Mouse (Mus musculus) G1E-ER4 (cell line): ENCODE results near the gene Ccdc113. TPM values are rescaled to one million over a fixed set of nuclear protein-coding genes. Genes with fewer than 3 reads are reported as not detected.

ENCODE experiments used
- GATA1 ChIP-seq: IDR thresholded peaks from one replicate; pipeline ENCODE4 v1.8.0; 2012; ENCODE audit warnings: low read length, inconsistent platforms
- polyA plus RNA-seq: library from polyadenylated mRNA; stranded (reverse); fragments of >175 nt; gene quantifications from 2 replicates; pipeline ENCODE4 v1.2.3, GENCODE M21; 2012

Ccdc113 gene
- not detected in 2 replicates for polyA plus RNA-seq

DNA sequence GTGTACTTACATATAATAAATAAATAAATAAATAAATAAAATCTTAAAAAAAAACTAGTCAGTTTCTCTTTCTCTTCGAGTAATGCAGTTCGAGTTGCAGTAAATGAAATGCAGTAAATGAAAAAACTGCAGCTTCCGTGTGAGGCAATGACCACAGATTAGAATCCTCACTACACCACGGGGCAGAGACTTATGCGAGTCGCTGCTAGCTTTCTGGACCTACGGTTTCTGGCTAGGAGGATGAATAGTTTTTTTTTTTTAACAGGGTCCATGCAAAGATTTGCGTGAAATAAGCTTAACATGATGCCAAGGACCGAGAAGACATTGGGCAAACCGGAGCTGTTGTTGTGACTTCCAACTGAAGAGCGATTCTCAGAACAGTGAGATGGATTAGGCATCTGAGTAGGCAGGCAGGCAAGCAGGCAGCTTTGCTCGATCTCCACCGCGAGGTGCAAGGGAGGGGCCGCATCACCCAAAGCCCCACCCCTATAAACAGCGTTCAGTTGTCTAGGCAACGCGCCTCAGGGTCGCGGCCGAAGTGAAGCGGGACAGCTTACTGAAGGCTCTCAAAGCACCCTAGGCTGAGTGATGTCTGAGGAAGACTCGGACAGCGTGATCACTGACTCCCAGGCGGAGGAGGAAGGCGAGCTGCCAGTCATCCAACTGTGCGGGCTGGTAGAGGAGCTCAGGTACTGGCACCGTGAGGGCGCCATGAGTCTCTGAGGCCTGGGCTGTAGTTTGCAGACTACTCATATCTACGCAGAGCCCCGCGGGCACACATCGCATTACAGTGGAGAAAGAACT lies at the start of gene Ccdc113:
Gene Ccdc113 (plus strand): TSS at position 502 of the 804 bp plus-strand sequence.
- TF ChIP-seq GATA1, result no peak

DNA sequence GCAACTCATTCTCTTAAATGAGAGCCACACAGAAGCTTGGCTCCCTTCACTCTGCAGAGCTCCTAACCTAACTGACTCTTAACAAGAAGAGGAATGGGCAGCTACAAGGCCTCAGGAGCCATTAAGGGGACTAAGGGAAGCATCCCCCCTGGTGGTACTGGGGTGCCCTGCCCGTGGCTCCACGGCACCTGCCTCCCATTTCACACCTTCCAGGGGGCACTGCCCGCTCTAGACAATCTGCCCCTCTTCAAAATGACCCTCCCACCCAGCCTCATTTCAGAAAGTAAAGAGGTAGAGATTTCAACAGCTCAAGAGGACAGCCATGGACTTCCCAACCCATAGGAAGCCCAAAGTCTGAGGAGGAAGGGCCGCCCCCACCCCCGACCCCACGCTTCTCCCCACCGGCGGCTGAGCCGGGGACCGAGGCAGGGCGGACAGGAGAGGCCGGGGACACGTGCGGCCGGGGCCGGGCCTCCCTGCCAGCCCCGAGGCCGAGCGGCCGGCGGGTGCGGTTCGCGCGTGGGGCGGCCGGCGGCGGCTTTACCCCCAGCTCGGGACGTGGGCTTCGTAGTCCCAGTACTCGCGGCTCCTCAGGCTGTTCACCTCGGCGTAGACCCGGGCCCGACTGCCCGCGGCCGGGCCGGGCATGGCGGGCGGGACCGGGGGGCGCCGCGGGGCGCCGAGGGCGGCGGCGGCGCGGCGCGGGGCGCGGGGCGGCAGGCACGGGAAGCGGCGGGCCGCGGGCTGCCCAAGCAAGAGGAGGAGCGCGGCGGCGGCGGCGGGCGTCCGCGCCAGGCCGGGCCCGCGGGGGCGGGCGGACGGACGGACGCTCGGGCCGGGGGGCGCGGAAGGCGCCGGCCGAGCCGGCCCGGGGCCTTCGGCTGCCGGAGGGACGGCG lies 45.8 kb upstream of the Ccdc113 start:
- TF ChIP-seq GATA1, result no peak

DNA sequence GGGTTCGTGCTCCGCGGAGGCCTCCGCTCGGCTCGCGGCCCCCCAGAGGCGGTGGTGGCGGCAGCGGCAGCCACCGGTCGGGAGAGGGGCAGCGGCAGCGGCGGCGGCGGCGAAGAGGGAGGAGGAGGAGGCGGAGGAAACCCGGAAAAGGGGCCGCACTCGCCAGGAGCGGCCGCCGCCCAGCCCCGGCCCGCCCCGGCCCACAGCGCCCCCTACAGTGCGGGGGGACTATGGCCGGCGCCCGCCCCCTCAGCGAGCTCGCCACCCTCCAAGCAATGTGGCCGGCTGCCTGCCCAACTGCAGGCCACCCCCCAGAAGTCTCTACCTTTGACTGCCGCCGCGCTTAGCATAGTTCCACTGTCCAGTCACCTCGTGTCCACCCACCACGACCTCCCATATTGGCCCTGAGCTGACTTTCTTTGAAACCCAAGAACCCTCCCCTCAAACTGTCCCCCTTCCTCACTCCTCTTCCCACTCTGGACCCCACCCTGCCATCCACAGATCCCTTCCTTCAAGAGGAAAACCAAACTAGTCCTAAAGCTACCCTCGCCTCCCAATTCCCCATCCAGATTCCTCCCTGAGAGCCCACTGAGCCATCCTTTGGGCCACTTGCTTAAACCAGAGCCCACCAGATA lies 45.1 kb upstream of the Ccdc113 start:
- TF ChIP-seq GATA1, result no peak

DNA sequence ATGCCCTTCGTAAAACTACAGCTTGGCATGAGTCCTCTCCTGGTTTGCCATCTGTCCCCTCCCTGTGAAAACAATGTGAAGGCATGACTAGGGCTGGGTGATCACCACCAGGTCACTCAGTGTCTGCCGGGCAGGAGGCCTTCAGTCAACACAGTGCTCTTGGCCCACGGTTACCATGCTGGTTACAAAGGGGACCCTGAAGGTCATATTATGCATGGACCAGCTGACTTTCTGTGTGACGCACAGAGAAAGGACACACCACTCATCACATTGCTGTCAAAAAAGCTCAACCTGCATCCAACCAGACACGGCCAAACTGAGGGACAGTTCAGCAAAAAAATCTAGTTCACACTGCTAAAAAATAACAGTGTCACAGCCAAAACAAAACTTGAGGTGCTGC lies 43.9 kb upstream of the Ccdc113 start, which contains the start of gene Csnk2a2:
Gene Csnk2a2 (minus strand): TSS at position 34 of the 400 bp plus-strand sequence.
- no peak for TF ChIP-seq GATA1

DNA sequence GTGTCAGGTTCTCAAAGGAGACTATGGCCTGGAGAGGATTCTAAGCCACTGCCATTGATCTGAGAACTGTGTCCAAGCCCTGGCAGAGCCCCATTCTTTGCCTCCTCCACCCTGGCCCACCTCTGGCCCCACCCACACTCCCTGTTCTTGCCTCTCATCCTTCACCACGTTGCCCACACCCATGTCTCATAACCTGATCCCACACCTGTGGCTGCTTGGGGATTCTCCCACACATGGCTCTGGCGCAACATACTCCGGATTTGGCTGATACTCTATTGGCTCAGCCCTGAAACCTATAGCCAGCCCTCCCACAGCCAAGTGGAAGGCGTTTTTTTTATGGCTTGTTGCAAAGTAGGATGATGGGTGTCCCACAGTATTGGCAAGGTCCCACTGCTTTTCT lies 41.8 kb upstream of the Ccdc113 start:
- TF ChIP-seq GATA1, result no peak

DNA sequence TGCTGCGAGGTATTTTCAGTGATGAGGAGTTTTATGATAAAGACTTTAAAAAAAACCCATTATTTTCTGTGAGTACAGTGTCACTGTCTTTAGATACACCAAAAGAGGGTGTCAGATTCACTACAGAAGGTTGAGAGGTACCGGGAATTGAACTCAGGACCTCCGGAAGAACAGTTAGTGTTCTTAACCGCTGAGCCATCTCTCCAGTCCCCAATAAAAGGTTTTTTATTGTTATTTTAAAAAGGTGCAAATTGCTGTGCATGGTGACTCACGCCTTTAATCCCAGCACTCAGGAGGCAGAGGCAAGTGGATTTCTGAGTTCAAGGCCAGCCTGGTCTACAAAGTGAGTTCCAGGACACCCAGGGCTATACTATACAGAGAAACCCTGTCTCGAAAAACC lies 38.4 kb upstream of the Ccdc113 start:
- no peak for TF ChIP-seq GATA1

DNA sequence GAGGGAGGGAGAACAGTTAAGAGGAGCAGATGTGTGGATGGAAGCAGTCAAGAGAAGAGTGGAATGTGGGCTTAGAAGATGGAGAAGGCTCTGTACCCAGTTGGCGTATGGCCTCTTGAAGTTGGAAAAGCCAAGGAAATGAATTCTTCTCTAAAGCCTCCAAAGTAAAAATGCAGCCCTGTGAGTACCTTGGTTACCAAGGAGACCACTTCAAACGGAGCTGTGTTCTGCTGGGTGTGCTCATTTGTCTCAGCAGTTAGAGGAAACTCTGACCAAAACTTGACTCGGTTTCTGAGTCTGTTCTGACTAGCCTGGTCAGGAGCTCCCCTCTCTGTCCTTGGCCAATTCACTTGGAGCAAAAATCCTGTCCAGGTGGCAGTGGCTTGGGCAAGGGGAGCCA lies 37.5 kb upstream of the Ccdc113 start:
- no peak for TF ChIP-seq GATA1

DNA sequence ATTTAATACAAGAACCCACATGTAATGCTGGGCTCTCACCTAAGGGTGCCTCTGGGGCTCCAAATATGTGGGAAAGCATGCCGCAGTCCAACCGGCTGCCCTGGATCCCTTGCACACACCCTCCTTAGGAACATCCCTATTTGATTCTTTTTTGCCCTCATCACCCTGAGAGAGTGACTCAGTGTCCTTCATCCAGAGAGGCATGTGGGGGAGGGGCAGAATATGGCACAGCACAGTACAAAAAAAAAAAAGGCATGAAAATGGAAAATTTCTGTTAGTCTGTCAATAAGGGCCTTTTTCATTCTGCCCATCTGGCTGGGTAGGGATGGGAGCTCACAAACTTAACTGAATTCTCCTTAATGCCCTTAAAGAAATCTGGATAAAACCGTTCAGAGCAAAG lies 36.1 kb upstream of the Ccdc113 start:
- TF ChIP-seq GATA1, result no peak

DNA sequence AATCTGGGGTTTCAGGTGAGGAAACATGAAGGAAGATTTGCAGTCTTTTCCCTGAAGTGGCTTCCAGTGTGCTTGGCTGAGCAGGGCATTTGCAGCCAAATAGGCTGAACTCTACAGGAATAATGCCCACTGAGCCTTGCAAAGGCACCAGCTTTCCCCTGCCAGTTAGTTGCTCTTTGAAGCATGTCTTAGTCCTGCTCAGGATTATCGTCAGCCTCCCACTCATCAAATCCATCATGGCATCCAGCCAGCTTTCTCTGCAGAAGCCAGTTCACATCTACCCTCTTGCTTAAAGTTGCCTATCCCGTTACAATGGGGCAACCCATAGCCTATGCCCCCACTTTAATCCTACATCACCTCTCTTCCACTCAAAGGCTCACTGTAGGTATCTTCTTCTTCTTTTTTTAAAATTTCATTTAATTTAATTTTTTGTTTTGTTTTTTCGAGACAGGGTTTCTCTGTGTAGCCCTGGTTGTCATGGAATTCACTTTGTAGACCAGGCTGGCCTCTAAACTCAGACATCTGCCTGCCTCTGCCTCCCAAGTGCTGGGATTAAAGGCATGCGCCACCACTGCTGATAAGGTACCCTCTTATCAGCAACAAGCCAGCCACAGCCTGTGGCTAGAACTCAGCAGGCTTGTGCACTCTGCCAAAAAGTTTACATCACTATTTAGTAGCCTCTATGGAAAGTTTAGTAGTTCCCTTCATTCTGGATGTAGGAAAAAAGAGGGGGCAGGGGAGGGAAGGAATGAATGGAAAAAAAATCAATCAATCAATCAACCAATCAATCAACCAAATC lies 34.4 kb upstream of the Ccdc113 start:
- TF ChIP-seq GATA1, result no peak

DNA sequence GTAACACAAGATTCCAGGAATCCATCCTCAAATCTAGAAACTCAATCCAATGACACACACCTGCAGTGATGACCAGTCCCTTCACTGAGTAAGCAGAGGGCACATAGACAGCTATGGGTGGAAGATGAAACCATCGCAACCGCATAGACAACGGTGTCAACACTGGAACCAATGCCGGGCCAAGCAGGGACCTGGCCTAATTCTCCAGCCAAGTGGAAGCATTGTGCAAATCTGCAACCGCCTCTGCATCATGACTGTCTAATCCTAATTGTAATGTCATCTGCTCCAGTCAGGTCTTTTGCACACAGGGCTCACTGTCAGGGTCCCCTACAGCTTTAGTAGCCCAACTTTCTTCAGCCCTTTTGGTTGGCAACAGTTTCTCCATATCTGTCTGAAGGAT lies 33.4 kb upstream of the Ccdc113 start:
- TF ChIP-seq GATA1, result no peak

DNA sequence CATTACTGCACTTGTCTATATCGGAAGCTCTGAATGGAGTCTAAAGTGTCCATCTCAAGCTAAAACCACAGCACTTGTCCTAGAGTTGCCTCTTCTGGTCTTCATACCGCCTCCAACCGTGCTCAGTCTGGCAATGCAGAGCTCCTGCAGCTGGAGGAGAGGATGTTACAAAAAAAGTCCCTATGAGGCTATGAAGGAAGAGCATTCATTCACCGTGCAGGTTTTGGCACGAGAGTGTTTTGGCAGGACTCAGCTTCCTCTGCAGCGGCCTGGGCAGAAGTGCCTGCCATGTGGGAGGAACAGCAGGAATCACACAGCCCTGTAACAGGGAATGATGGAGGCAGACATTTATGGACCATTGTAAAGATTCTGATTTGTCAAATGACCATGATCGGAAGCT lies 31.5 kb upstream of the Ccdc113 start:
- TF ChIP-seq GATA1, result no peak

DNA sequence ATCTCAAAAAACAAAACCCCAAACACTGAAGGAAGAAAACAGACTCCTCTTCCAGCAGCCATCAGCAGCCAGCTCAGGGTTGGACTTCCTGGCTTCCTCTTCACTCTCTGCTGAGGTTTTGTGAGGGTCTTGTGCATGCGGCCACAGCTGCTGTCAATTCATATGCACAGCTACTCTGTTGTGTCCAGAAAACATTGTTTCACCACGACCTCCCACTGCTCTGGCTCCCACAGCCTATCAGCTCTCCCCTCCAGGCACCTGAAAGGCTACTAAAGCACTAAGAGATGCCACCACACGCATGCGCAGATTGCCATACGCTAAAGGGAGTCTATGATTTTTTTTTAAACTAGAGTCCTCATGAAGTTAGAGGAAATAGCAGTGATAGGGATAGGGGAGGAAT lies 29.1 kb upstream of the Ccdc113 start:
- TF ChIP-seq GATA1, result no peak

DNA sequence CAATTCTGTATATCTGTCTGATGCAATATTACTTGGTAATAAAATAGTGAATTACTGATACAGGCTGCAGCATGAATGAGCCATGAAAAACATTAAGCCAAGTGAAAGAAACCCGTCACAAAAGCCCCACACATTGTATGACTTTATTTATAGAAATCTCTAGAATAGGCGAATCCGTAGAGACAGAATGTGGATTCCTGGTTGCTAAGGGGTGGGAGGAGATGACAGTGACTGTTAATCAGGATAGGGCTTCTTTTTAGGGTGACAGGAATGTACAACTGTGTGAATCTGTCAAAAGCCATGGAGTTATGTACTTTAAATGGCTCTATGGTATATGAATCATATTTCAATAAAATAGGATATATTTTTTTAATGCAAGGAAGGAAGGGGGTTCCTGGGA lies 28.3 kb upstream of the Ccdc113 start:
- no peak for TF ChIP-seq GATA1

DNA sequence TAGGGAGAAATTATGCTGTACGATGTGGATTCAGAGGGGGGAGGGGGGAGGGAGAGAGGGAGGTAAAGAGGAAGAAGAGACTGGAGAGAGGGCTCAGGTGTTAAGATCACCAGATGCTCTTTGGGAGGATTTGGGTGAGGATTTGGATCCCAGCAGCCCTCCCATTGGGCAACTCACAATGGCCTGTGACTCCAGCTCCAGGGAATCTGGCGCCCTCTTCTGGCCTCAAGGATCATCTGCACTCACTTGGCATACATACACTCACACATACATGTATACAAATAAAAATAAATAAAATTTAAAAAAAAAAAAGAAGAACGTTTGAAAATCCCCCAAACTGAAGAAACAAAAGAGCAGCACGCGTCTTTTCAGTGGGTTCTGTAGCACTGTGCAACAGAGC lies 27.6 kb upstream of the Ccdc113 start:
- no peak for TF ChIP-seq GATA1

DNA sequence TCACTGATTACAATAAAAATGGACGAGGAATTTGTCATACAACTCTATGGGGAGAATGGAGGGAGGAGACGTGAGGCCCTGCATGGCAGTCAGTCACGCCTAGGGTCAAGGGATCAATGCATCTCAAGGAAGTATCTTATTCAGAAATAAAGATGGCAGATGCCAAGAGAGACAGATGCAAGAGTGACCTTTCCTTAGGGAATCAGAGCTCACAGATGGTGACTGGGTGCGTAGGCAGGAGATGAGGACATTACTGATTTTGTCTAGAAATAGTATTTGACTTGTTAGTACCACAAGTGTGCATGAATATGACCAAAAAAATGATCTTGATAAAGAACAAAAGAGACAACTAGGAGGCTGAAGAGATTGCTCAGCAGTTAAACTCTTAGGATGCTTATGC lies 21.6 kb upstream of the Ccdc113 start:
- no peak for TF ChIP-seq GATA1
